Mouse (Mus musculus): ENCODE measurements around the gene Ftl1-ps1. TPM values are rescaled to one million over a fixed set of nuclear protein-coding genes. Genes with fewer than 3 reads are reported as not detected.

Gene Ftl1-ps1
- total RNA-seq (2021), result 100 to 1,000 TPM; 171 to 174 TPM

- DNase-seq (ENCODE audit: low spot score in 2 of 2), result no peak
- intact Hi-C loops (cut with DNase I), result no loop called here
These were observed at the start of gene Ftl1-ps1 for GRCm38 (mm10) chr13:74399298-74399839. Gene Ftl1-ps1, plus strand, starts transcription at chr13:74399694.

DNA sequence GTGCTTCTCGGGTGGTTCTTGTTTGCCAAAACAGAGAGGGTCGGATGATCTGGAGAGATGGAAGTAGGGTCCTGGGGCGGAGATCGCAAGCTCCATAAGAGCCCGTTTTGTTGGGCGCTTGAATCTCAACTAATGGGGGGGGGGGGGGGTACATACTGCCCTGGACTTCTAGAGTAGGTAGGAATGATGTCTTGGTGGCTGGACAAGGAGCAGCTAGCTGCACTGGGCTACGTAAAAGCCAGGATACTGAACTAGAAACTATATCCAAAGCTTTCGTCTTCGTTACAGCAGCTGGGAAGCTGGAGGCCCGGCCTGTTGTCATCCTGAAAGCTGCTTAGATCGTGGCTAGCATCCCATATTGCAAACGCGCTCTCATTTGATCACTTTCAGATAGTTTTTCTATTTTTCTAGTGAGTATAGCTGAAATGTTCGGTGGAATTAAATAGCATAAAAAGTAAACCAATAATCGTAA, 49.0 kb upstream of the Ftl1-ps1 start:
- intact Hi-C loops (cut with DNase I), result no loop called here
- no peak for DNase-seq (ENCODE audit: low spot score in 2 of 2)

DNA sequence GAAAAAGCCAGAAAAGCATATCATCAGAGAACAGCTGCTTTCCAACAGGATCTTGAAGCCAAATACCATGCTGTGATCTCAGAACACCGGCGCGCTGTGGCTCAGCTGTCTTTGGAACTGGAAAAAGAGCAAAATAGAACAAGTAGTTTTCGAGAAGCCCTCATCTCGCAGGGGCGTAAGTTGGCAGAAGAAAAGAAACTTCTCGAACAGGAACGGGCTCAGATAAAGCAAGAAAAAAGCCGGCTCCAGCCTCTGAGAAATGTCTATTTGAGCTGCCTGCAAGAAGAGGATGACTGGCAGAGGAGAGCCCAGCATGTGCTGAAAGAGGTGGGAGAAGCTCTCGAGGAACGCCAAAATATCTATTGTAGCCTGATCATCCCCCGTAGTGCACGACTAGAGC, 43.0 kb upstream of the Ftl1-ps1 start:
- no peak for DNase-seq (ENCODE audit: low spot score in 2 of 2)
- intact Hi-C loops (cut with DNase I), result no loop called here

DNA sequence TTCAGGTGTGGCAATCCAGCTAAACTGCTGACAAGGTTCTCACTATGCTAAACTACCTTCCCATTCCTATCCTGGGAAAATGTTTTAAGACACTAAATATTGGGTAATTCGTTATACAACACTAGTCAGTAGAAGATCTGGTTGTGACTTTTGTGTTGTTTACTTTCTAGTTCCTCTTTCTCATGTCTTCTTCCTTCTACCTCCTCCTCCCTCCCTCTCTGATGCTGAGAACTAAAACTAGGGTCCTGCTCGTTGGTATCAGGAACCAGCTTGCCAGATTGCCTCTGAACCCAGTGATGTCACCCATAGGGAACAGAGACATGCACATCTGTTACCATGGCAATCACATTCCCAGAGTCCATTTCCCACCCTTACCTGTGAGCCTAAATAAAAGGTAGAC, 37.3 kb upstream of the Ftl1-ps1 start:
- intact Hi-C loops (cut with DNase I), result no loop called here
- no peak for DNase-seq (ENCODE audit: low spot score in 2 of 2)

- intact Hi-C loops (cut with DNase I), result no loop called here
These were observed 36.2 kb upstream of the Ftl1-ps1 start for GRCm38 (mm10) chr13:74363176-74363858.

GRCm38 (mm10) chr13:74363859-74364235, 35.6 kb upstream of the Ftl1-ps1 start, which contains the start of gene Lrrc14b:
Gene Lrrc14b, minus strand, starts transcription at chr13:74364005.
- intact Hi-C loops (cut with DNase I), result no loop called here
- no peak for DNase-seq (ENCODE audit: low spot score in 2 of 2)

More at GRCm38 (mm10) chr13:74363176-74363858, 36.2 kb upstream of the Ftl1-ps1 start:
- no peak for DNase-seq (ENCODE audit: low spot score in 2 of 2)

DNA sequence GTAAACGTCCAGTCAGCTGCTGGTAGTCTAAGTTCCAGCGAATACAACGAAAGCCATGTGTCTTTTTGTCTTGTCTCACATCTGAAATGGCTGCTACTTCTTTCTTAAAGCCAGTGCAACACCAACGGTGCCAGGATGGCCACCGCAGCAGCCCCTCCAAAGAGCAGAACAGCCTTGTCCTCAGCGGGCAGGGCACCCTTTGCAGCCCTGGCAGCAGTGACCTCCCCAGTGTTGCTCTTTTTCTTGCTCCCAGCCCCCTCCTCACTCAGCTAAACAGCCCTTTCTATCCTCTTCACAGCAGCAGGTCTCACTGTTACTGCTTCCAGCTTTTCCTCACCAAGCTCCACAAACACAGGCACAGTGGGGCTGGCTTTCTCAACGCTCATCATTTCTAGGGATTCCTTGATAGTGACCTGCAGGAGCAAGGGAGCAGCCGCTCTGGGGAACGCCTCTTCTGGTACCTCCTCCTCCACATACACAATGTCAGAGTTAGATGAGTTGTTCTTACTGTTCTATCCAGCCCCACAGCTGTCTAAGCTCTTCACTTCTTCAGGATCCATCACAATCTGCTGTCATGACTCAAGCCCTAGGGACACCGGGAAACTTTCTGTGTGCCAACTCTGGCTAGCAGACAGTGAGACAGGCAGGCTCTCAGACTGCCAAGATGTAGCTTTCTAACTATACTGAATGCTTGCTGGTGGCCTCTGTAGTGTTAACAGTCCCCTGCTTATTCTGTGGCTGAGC, 17.8 kb upstream of the Ftl1-ps1 start:
- intact Hi-C loops (cut with DNase I), result no loop called here
- DNase-seq (ENCODE audit: low spot score in 2 of 2), result no peak

GRCm38 (mm10) chr13:74382289-74382688, 17.2 kb upstream of the Ftl1-ps1 start:
- no peak for DNase-seq (ENCODE audit: low spot score in 2 of 2)
- intact Hi-C loops (cut with DNase I), result no loop called here

DNA sequence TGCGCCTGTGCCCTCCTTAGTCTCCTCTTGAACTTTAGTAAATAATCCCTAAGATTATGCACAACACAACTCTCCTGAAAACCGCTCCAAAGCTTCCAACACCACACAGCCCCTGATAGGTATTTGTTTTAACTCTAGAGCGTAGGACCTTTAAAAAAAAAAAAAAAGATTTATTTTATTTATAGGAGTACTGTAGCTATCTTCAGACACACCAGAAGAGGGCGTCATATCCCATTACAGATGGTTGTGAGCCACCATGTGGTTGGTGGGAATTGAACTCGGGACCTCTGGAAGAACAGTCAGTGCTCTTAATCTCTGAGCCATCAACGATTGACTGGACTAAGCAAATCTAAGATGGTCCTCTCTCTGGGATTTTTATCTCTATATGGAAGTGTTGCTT, 9.8 kb upstream of the Ftl1-ps1 start:
- intact Hi-C loops (cut with DNase I), result no loop called here
- no peak for DNase-seq (ENCODE audit: low spot score in 2 of 2)

- intact Hi-C loops (cut with DNase I), result no loop called here
- peak; percentile 76 to 80 for DNase-seq (ENCODE audit: low spot score in 2 of 2)
These were observed 9.0 kb upstream of the Ftl1-ps1 start, which contains the start of gene Zfp72 for GRCm38 (mm10) chr13:74390371-74390990. Gene Zfp72, minus strand, starts transcription at chr13:74390836.

- no peak for DNase-seq (ENCODE audit: low spot score in 2 of 2)
- intact Hi-C loops (cut with DNase I), result no loop called here
These were observed 8.3 kb upstream of the Ftl1-ps1 start for GRCm38 (mm10) chr13:74391156-74391555.

- DNase-seq (ENCODE audit: low spot score in 2 of 2), result no peak
- intact Hi-C loops (cut with DNase I), result no loop called here
These were observed 40.4 kb downstream of the Ftl1-ps1 start for GRCm38 (mm10) chr13:74439895-74440294.

Small RNA genes lying within 50 kb of the gene (microRNA-seq; reads per million reads assigned to microRNA genes)
- not detected for gene Mir692-3

Other genes starting within 250 kb of the Ftl1-ps1 start
- gene Exoc3, start 191.0 kb upstream of the Ftl1-ps1 start, total RNA-seq (2021), result 10 to 100 TPM; 72.1 to 82.8 TPM
- under 1 TPM; 0.64 to 0.70 TPM for gene Ahrr, start 107.4 kb upstream of the Ftl1-ps1 start, total RNA-seq (2021)
- gene Pdcd6, start 82.1 kb upstream of the Ftl1-ps1 start, total RNA-seq (2021), result 10 to 100 TPM; 80.6 to 87.7 TPM
- 100 to 1,000 TPM; 287 to 333 TPM for gene Sdha, start 49.4 kb upstream of the Ftl1-ps1 start, total RNA-seq (2021)
- gene Ccdc127, start 49.4 kb upstream of the Ftl1-ps1 start, total RNA-seq (2021), result 10 to 100 TPM; 83.1 to 98.0 TPM
- gene Lrrc14b, start 35.7 kb upstream of the Ftl1-ps1 start, total RNA-seq (2021), result not detected
- 1 to 10 TPM; 3.8 to 5.1 TPM for gene Zfp72, start 8.9 kb upstream of the Ftl1-ps1 start, total RNA-seq (2021)
- gene Zfp825, start 94.3 kb downstream of the Ftl1-ps1 start, total RNA-seq (2021), result 1 to 10 TPM; 7.4 to 7.7 TPM
- gene Erap1, start 239.9 kb downstream of the Ftl1-ps1 start, total RNA-seq (2021), result 10 to 100 TPM in 1 of 2 experiments, 1 to 10 TPM in 1; 9.7 to 13.2 TPM